Mouse (Mus musculus): Measurements from ENCODE around the gene Rhbdd1.

DNA sequence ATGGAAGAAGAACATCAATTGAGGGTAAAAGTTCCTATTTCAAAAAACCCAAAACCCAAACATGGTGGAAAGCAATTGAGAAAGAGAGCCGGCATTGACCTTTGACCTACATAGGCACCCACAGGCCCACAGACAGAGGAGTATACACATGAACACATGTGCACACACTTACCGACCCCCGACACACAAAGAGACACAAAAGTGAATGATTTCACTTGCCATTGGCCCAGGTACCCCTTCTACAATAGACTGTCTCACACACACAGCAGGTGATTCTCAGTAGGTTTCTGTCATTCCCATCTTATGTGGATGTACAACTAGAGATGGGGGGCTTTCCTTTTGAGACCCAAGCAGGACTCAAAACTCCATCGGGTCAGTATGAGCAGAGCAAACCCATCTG, 159.6 kb downstream of the Rhbdd1 start:
- TF ChIP-seq CTCF (IDR thresholded peaks at IDR 0.05; ENCODE audit: insufficient read depth, low read depth, low read length), result no peak
- TF ChIP-seq POLR2A (IDR thresholded peaks at IDR 0.05; ENCODE audit: insufficient read depth, low read depth, low read length), result no peak
